Mouse (Mus musculus): ENCODE results near the gene Krtap19-3. TPM values are rescaled to one million over a fixed set of nuclear protein-coding genes. Genes with fewer than 3 reads are reported as not detected.

The Krtap19-3 gene
- not detected in 2 replicates for polyA plus RNA-seq (2015; fragmentation: Nextera tagmentation; extraction: Ambion mirVana)

DNA sequence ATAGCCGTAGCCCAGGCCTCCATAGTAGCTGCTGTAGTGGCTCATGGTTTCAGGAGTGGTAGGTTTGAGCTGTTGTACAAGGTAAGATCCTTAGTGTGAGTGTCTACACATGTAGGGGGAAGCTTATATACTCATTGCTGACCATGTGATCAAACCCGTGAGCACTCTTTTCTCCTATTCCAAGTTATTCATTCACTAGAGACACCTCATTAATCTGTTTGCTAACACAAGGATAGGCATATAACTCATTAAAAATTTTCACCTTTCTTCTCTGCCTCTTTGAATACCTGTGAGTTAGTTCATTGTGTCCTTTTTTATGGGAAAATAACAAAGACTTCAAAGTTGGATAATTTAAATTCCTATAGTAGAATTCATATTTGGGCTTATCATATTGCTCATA lies at the start of gene Krtap19-3:
Gene Krtap19-3, minus strand, starts transcription at position 101 of the 400 bp plus-strand sequence.
- WGBS = 77% methylated on average over 2 of the region's 2 CpGs

DNA sequence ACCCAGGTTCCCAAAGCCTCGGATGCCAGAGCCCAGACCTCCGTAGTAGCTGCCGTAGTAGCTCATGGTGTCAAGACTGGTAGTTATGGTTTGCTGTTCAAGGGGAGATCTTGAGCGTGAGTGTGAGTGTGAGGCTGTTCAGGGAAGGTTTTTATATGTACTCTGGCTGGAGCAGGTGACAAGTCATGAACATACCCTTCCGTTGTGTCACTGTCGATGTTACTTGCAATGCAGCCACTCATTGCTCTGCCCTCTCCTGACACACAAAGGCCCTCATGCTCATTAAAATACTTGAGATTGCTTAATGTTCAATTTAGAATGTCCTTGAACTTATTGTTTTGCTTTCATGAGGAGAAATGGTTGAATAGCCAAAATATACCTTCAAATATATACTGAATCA lies 18.5 kb upstream of the Krtap19-3 start, which contains the start of gene Krtap19-5:
Gene Krtap19-5, minus strand, starts transcription at position 101 of the 400 bp plus-strand sequence.
- WGBS = 88% methylated on average over 6 of the region's 6 CpGs
- ATAC-seq = no peak
- H3K9ac ChIP-seq (ENCODE audit: low read depth, low read length) = no peak within 1 kb of the TSS
- no peaks in the 10 kb centered on the region for H3K27me3 ChIP-seq (replicated peaks; ENCODE audit: control insufficient read depth, insufficient read depth, low read length)
- H3K9me3 ChIP-seq (ENCODE audit: control insufficient read depth, low read length) = no peaks in the 10 kb centered on the region
- H3K27ac ChIP-seq (ENCODE audit: low read length) = no peak within 1 kb of the TSS
- no peak within 1 kb of the TSS for H3K4me2 ChIP-seq (ENCODE audit: low read depth, low read length)
- H3K4me3 ChIP-seq (ENCODE audit: low read length) = no peak within 1 kb of the TSS
- H3K36me3 ChIP-seq (ENCODE audit: control insufficient read depth, insufficient read depth, low read length) = no peaks in the 10 kb centered on the region
- no peaks in the 10 kb centered on the region for H3K4me1 ChIP-seq (ENCODE audit: control insufficient read depth, insufficient read depth, low read length)

More for the DNA sequence above, at the start of gene Krtap19-3:
- H3K4me3 ChIP-seq (ENCODE audit: low read length) = no peak within 1 kb of the TSS
- no peaks in the 10 kb centered on the region for H3K4me1 ChIP-seq (ENCODE audit: control insufficient read depth, insufficient read depth, low read length)
- no peaks in the 10 kb centered on the region for H3K9me3 ChIP-seq (ENCODE audit: control insufficient read depth, low read length)
- no peak within 1 kb of the TSS for H3K4me2 ChIP-seq (ENCODE audit: low read depth, low read length)
- ATAC-seq = no peak
- H3K9ac ChIP-seq (ENCODE audit: low read depth, low read length) = no peak within 1 kb of the TSS
- no peaks in the 10 kb centered on the region for H3K36me3 ChIP-seq (ENCODE audit: control insufficient read depth, insufficient read depth, low read length)
- H3K27me3 ChIP-seq (replicated peaks; ENCODE audit: control insufficient read depth, insufficient read depth, low read length) = no peaks in the 10 kb centered on the region
- H3K27ac ChIP-seq (ENCODE audit: low read length) = no peak within 1 kb of the TSS

DNA sequence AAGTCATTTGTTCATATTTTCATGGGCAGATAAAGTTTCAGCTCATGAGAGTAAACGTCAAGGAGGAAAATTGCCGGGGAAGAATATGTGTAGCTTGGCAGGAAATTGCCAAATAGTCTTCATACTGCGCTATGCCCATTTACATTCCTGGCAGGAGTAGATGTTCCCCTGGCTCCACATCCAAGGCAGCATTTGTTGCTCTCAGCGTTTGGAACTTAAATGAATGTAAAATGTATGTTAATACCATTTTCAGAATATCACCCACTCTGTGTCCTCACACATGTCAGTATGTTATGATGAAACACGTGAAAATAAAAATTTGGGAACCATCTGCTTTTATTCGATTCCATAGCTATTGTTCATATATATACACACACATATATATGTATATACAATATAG lies 9.0 kb upstream of the Krtap19-3 start:
- Histone ChIP-seq H3K36me3 (ENCODE audit: control insufficient read depth, insufficient read depth, low read length) (no peaks in the 10 kb centered on the region), H3K4me1 (ENCODE audit: control insufficient read depth, insufficient read depth, low read length) (no peaks in the 10 kb centered on the region), H3K9ac (ENCODE audit: low read depth, low read length) (no peak overlapping the region), H3K27me3 (replicated peaks; ENCODE audit: control insufficient read depth, insufficient read depth, low read length) (no peaks in the 10 kb centered on the region), H3K9me3 (ENCODE audit: control insufficient read depth, low read length) (no peaks in the 10 kb centered on the region), H3K4me3 (ENCODE audit: low read length) (no peak overlapping the region), H3K27ac (ENCODE audit: low read length) (no peak overlapping the region), H3K4me2 (ENCODE audit: low read depth, low read length) (no peak overlapping the region)
- no peak for ATAC-seq
- WGBS = 82% methylated on average over 6 of the region's 6 CpGs

DNA sequence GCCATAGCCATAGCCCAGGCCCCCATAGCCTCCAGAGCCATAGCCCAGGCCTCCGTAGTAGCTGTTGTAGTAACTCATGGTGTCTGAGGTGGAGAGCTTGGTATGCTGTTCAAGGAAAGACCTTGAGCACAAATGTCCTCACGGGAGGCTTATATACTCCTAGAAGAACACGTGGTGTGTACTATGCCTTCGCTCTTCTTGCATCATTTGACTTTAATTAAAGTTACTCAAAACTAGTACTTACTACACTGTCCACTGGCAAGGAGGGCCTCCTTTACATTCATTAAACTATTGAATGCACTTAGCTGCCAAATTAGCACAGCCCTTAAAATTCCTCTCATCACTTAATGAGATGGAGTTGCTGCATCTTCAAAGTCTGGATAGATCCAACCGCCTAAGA lies 7.2 kb upstream of the Krtap19-3 start, which contains the start of gene Krtap19-4:
Gene Krtap19-4, minus strand, starts transcription at position 101 of the 400 bp plus-strand sequence.
- no peaks in the 10 kb centered on the region for H3K36me3 ChIP-seq (ENCODE audit: control insufficient read depth, insufficient read depth, low read length)
- WGBS = 88% methylated on average over 5 of the region's 5 CpGs
- H3K9me3 ChIP-seq (ENCODE audit: control insufficient read depth, low read length) = no peaks in the 10 kb centered on the region
- no peaks in the 10 kb centered on the region for H3K27me3 ChIP-seq (replicated peaks; ENCODE audit: control insufficient read depth, insufficient read depth, low read length)
- H3K4me3 ChIP-seq (ENCODE audit: low read length) = no peak within 1 kb of the TSS
- H3K9ac ChIP-seq (ENCODE audit: low read depth, low read length) = no peak within 1 kb of the TSS
- H3K4me2 ChIP-seq (ENCODE audit: low read depth, low read length) = no peak within 1 kb of the TSS
- no peak within 1 kb of the TSS for H3K27ac ChIP-seq (ENCODE audit: low read length)
- ATAC-seq = no peak
- no peaks in the 10 kb centered on the region for H3K4me1 ChIP-seq (ENCODE audit: control insufficient read depth, insufficient read depth, low read length)

DNA sequence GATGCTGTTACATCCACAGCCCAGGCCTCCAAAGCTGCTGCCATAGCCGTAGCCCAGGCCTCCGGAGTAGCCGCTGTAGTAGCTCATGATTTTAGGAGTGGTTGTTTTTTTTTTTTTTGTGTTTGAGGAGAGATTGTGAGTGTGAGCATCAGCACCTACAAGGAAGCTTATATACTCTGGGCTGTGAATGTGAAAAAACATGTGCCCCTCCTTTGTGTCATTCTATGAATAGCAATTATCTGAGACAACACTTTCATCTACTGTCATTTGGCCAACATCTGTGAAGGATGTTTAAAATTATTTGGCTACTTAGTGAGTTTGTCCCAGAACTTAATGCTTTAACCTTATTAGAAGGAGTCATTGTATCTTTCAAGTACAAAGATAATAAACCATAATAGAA lies 3.7 kb downstream of the Krtap19-3 start, which contains the start of gene Krtap19-2:
Gene Krtap19-2, minus strand, starts transcription at position 101 of the 400 bp plus-strand sequence.
- H3K4me2 ChIP-seq (ENCODE audit: low read depth, low read length) = no peak within 1 kb of the TSS
- WGBS = 95% methylated on average over 3 of the region's 3 CpGs

DNA sequence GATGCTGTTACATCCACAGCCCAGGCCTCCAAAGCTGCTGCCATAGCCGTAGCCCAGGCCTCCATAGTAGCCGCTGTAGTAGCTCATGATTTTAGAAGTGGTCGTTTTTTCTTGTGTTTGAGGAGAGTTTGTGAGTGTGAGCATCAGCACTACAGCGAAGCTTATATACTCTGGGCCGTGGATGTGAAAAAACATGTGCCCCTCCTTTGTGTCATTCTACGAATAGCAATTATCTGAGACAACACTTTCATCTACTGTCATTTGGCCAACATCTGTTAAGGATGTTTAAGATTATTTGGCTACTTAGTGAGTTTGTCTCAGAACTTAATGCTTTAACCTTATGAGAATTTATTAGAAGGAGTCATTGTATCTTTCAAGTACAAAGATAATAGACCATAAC lies 8.5 kb downstream of the Krtap19-3 start, which contains the start of gene Krtap19-1:
Gene Krtap19-1, minus strand, starts transcription at position 101 of the 400 bp plus-strand sequence.
- Histone ChIP-seq H3K27ac (ENCODE audit: low read length) (no peak within 1 kb of the TSS), H3K9ac (ENCODE audit: low read depth, low read length) (no peak within 1 kb of the TSS), H3K9me3 (ENCODE audit: control insufficient read depth, low read length) (no peaks in the 10 kb centered on the region), H3K27me3 (replicated peaks; ENCODE audit: control insufficient read depth, insufficient read depth, low read length) (no peaks in the 10 kb centered on the region), H3K4me2 (ENCODE audit: low read depth, low read length) (no peak within 1 kb of the TSS), H3K36me3 (ENCODE audit: control insufficient read depth, insufficient read depth, low read length) (no peaks in the 10 kb centered on the region), H3K4me3 (ENCODE audit: low read length) (no peak within 1 kb of the TSS), H3K4me1 (ENCODE audit: control insufficient read depth, insufficient read depth, low read length) (no peaks in the 10 kb centered on the region)
- WGBS = 90% methylated on average over 6 of the region's 6 CpGs
- no peak for ATAC-seq

More for the DNA sequence above, 3.7 kb downstream of the Krtap19-3 start, which contains the start of gene Krtap19-2:
- Histone ChIP-seq H3K9ac (ENCODE audit: low read depth, low read length) (no peak within 1 kb of the TSS), H3K36me3 (ENCODE audit: control insufficient read depth, insufficient read depth, low read length) (no peaks in the 10 kb centered on the region), H3K4me1 (ENCODE audit: control insufficient read depth, insufficient read depth, low read length) (no peaks in the 10 kb centered on the region), H3K9me3 (ENCODE audit: control insufficient read depth, low read length) (no peaks in the 10 kb centered on the region), H3K4me3 (ENCODE audit: low read length) (no peak within 1 kb of the TSS), H3K27me3 (replicated peaks; ENCODE audit: control insufficient read depth, insufficient read depth, low read length) (no peaks in the 10 kb centered on the region), H3K27ac (ENCODE audit: low read length) (no peak within 1 kb of the TSS)
- ATAC-seq = no peak

DNA sequence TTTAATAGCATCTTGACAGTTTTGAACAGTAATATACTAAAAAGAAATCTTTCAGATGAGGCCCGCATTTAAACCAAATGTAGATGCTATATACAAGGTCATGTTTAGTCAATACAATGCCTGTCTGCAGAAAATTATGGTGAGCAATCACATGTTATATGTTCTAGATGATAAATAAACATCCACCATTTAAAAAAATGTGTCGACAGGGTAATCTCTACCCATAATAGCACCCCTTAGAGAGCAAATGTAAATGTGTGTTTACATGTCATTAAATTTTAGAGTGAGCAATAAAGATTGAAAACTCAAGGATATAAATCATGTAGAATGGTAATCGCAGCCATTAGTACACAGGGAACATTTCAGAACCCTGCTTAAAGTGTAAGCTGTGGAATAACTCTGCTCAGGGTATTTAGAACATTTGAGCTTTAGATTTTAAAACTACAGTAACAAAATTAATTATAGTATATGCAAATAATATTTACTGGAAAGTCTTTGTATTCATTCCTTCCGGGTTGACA lies 12.9 kb downstream of the Krtap19-3 start:
- H3K27me3 ChIP-seq (replicated peaks; ENCODE audit: control insufficient read depth, insufficient read depth, low read length) = no peaks in the 10 kb centered on the region
- WGBS = 80% methylated on average over 4 of the region's 4 CpGs
- ATAC-seq = no peak
- H3K4me2 ChIP-seq (ENCODE audit: low read depth, low read length) = no peak overlapping the region
- no peaks in the 10 kb centered on the region for H3K9me3 ChIP-seq (ENCODE audit: control insufficient read depth, low read length)
- no peak overlapping the region for H3K9ac ChIP-seq (ENCODE audit: low read depth, low read length)
- no peaks in the 10 kb centered on the region for H3K36me3 ChIP-seq (ENCODE audit: control insufficient read depth, insufficient read depth, low read length)
- H3K27ac ChIP-seq (ENCODE audit: low read length) = no peak overlapping the region
- H3K4me3 ChIP-seq (ENCODE audit: low read length) = no peak overlapping the region
- no peaks in the 10 kb centered on the region for H3K4me1 ChIP-seq (ENCODE audit: control insufficient read depth, insufficient read depth, low read length)

DNA sequence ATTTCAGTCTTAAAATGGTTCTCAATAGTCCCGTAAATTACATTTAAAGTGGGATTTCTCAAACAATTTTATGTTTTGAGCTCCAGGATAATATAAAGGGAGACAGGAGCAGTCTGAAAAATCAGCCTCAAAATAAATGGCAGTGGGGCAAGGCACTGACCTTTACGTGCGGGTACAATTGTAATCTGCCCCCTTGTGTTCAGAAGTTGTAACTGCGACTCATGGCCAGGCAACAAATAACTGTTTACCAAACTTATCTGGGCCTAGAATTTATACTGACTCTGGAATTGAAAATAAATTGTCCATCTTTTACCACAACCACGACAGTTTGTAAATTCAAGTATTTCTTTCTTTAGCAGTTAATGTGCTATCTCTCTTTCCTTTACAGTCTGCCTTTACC lies 26.4 kb downstream of the Krtap19-3 start:
- H3K36me3 ChIP-seq (ENCODE audit: control insufficient read depth, insufficient read depth, low read length) = no peaks in the 10 kb centered on the region
- H3K9ac ChIP-seq (ENCODE audit: low read depth, low read length) = no peak overlapping the region
- no peaks in the 10 kb centered on the region for H3K4me1 ChIP-seq (ENCODE audit: control insufficient read depth, insufficient read depth, low read length)
- no peak overlapping the region for H3K4me3 ChIP-seq (ENCODE audit: low read length)
- 13% methylated on average over 5 of the region's 5 CpGs for WGBS
- no peaks in the 10 kb centered on the region for H3K27me3 ChIP-seq (replicated peaks; ENCODE audit: control insufficient read depth, insufficient read depth, low read length)
- no peak overlapping the region for H3K27ac ChIP-seq (ENCODE audit: low read length)
- H3K9me3 ChIP-seq (ENCODE audit: control insufficient read depth, low read length) = no peaks in the 10 kb centered on the region
- no peak overlapping the region for H3K4me2 ChIP-seq (ENCODE audit: low read depth, low read length)
- ATAC-seq = no peak

DNA sequence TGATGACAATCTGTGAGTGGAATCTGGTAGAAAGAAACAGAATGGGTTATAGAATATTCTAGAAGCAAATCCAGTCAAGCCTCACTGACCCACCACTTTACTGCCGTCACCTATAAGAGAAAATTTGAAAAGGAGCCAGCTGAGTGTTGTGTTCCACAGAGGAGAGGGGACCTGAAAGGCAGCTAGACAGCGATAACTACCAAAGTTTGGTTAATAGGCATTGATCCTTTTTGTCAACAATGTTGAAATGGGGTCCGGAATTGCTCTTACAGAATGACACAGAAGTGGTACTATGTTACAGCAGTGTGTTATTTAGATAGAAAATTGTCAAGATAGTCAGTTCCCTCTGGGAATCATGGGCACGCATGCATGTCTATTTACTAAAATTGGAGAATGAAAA lies 29.3 kb downstream of the Krtap19-3 start:
- no peak overlapping the region for H3K9ac ChIP-seq (ENCODE audit: low read depth, low read length)
- no peaks in the 10 kb centered on the region for H3K36me3 ChIP-seq (ENCODE audit: control insufficient read depth, insufficient read depth, low read length)
- H3K4me1 ChIP-seq (ENCODE audit: control insufficient read depth, insufficient read depth, low read length) = no peaks in the 10 kb centered on the region
- H3K4me3 ChIP-seq (ENCODE audit: low read length) = no peak overlapping the region
- H3K27ac ChIP-seq (ENCODE audit: low read length) = no peak overlapping the region
- H3K4me2 ChIP-seq (ENCODE audit: low read depth, low read length) = no peak overlapping the region
- H3K9me3 ChIP-seq (ENCODE audit: control insufficient read depth, low read length) = no peaks in the 10 kb centered on the region
- ATAC-seq = no peak
- 74% methylated on average over 4 of the region's 4 CpGs for WGBS
- H3K27me3 ChIP-seq (replicated peaks; ENCODE audit: control insufficient read depth, insufficient read depth, low read length) = no peaks in the 10 kb centered on the region

DNA sequence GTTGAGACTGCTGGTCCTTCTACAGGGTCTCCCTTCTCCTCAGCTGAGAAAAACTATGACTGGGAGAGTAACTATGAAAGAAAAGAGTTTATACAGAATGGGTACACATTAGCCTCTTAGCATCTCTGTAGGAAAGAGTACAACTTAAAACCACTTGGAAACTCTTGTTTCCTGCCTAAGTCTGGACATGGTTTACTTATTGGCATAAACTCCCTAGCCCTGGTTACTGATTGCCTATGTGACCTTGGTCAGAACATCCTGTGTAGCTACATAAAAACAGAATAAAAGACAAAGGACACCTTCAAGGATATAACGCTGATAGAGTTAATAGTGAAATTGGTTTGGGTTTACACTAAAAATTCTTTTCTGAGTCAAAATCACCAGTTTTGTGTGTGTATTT lies 30.5 kb downstream of the Krtap19-3 start:
- Histone ChIP-seq H3K36me3 (ENCODE audit: control insufficient read depth, insufficient read depth, low read length) (no peaks in the 10 kb centered on the region), H3K9ac (ENCODE audit: low read depth, low read length) (no peak overlapping the region), H3K9me3 (ENCODE audit: control insufficient read depth, low read length) (no peaks in the 10 kb centered on the region), H3K4me3 (ENCODE audit: low read length) (no peak overlapping the region), H3K4me1 (ENCODE audit: control insufficient read depth, insufficient read depth, low read length) (no peaks in the 10 kb centered on the region), H3K27ac (ENCODE audit: low read length) (no peak overlapping the region), H3K27me3 (replicated peaks; ENCODE audit: control insufficient read depth, insufficient read depth, low read length) (no peaks in the 10 kb centered on the region), H3K4me2 (ENCODE audit: low read depth, low read length) (no peak overlapping the region)
- WGBS = 80% methylated on average over 1 of the region's 1 CpGs
- no peak for ATAC-seq
